Mouse (Mus musculus): ENCODE measurements around the gene Pcyt2. TPM values are rescaled to one million over a fixed set of nuclear protein-coding genes. Genes with fewer than 3 reads are reported as not detected.

Gene Pcyt2
- polyA plus RNA-seq, 1 experiment = 260 TPM

DNA sequence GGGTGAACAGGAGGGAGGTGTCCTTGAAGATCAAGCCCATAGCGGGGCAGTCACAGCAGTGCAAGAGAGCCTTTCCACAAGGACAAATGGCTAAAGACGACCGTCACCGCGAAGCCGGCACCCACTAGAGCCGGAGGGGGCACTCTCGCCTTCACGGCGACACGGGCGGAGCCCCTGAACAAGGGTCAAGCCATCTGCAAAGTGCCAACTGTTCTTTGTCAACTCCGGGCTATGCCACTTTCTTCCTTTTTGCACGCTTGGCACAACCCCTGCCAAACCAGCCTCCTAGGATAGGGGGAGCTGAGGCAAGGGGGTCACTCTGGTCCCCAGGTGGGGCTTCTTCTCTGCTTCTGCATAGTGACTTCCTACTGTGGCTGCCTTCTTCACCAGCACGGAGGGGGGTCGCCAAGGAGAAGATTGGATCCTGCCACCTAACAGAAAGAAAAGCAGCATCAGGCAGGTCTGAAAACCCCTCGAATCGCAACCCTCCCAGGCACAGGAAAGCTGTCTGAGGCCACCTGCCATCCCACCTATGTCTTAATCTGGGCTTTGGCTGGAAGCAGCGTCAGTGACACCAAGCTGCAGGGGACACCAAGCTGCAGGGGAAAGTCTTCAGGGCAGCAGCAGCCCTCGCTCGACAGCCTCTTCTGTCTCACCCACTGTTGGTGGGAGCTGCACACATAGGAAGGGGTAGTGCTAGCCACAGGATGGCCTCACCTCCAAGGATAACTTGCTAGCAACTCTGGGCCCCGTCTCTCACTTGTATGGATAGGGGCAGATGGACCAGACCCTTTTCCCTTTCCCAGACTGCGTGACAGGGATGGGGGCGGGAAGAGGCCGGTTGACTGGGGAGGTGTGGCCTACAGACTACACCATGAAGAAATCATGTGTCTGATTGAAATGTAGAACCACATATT, 1.1 kb upstream of the Pcyt2 start:
- Histone ChIP-seq H3K4me1 (replicated peaks; ENCODE audit: control insufficient read depth, insufficient read depth, low read length) (peaks cover 18% of the 10 kb centered on the region), H3K36me3 (ENCODE audit: control insufficient read depth, insufficient read depth, low read length) (peaks cover 32% of the 10 kb centered on the region), H3K27ac (ENCODE audit: control insufficient read depth, insufficient read depth, low read length) (no peak overlapping the region), H3K4me3 (ENCODE audit: control insufficient read depth, insufficient read depth, low read length) (no peak overlapping the region), H3K27me3 (ENCODE audit: control insufficient read depth, insufficient read depth, low read length) (no peaks in the 10 kb centered on the region)
- TF ChIP-seq POLR2A (IDR thresholded peaks at IDR 0.05; ENCODE audit: control insufficient read depth, extremely low read depth, insufficient read depth, low read length, poor library complexity) = no peak
- TF ChIP-seq CTCF (IDR thresholded peaks at IDR 0.05; ENCODE audit: borderline replicate concordance, control insufficient read depth, extremely low read depth, insufficient read depth, low read length, poor library complexity) = no peak
- 98% methylated on average over 25 of the region's 25 CpGs for WGBS
- DNase-seq = no peak

DNA sequence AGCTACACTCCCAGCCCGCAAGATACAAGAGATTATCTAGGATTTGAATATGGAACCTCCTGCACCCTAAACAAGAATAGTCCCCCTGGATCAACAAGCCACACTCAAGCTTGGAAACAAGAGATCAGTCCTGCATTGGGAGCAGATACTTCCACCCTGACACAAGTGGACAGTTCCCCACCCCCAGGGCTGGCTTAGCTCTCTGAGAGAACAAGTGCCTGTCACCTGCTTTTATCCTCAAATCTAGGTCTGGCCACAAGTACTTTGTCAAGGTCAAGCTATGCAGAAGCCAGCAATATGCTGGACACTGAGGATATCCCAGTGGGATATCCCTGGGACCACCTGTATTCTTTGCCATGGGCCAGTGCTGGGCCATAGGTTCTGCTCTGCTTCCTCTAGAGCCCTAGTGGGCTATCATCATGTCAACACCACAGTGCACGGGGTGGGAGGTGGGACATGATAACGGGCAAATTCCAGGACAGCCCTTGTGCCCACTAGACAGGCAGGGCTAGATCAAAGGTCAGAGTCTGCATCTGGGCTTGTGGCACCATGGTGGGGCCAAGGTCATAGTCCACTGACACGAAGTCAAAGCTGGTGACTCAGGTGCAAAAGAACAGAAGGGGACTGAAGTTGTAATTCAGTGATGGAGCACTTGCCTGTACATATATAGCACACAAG, 980 bp downstream of the Pcyt2 start:
- Histone ChIP-seq H3K4me1 (replicated peaks; ENCODE audit: control insufficient read depth, insufficient read depth, low read length) (peaks cover 11% of the 10 kb centered on the region), H3K27me3 (ENCODE audit: control insufficient read depth, insufficient read depth, low read length) (no peaks in the 10 kb centered on the region), H3K27ac (ENCODE audit: control insufficient read depth, insufficient read depth, low read length) (no peak overlapping the region), H3K36me3 (ENCODE audit: control insufficient read depth, insufficient read depth, low read length) (peaks cover 18% of the 10 kb centered on the region), H3K4me3 (ENCODE audit: control insufficient read depth, insufficient read depth, low read length) (peak overlapping the region; percentile 73)
- 63% methylated on average over 4 of the region's 4 CpGs for WGBS
- DNase-seq = no peak
- no peak for TF ChIP-seq CTCF (IDR thresholded peaks at IDR 0.05; ENCODE audit: borderline replicate concordance, control insufficient read depth, extremely low read depth, insufficient read depth, low read length, poor library complexity)
- no peak for TF ChIP-seq POLR2A (IDR thresholded peaks at IDR 0.05; ENCODE audit: control insufficient read depth, extremely low read depth, insufficient read depth, low read length, poor library complexity)

DNA sequence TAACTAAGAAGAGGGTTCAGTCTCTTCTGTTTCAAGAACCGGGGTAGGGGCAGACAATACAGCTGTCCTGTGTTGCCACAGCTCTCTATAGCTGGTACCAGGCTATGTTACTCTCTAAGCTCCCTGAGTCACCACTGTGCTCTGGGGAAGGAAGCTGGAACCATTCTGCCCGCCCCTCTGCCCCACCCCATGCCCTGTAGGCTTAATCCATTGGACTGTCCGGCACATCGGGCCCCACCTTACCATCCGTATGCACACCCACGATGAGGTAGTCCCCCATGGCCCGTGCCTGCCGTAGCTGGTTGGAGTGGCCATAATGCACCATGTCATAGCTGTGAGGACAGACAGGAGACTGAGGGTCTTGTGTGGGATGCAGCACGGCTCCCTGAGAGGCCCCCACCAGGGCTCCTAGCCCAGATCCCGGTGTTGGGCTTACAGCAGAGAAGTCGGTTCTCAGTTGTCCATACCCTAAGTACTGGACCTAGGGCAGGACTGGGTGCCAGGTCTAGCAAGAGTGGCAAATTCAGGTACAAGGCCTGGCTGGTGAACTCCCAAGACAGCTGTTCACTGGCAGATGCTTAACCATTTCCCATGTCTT, 2.0 kb downstream of the Pcyt2 start:
- no peaks in the 10 kb centered on the region for H3K27me3 ChIP-seq (ENCODE audit: control insufficient read depth, insufficient read depth, low read length)
- no peak for DNase-seq
- no peak overlapping the region for H3K27ac ChIP-seq (ENCODE audit: control insufficient read depth, insufficient read depth, low read length)
- 96% methylated on average over 11 of the region's 11 CpGs for WGBS
- H3K4me3 ChIP-seq (ENCODE audit: control insufficient read depth, insufficient read depth, low read length) = no peak overlapping the region
- H3K4me1 ChIP-seq (replicated peaks; ENCODE audit: control insufficient read depth, insufficient read depth, low read length) = peaks cover 11% of the 10 kb centered on the region
- peaks cover 14% of the 10 kb centered on the region for H3K36me3 ChIP-seq (ENCODE audit: control insufficient read depth, insufficient read depth, low read length)
- TF ChIP-seq POLR2A (IDR thresholded peaks at IDR 0.05; ENCODE audit: control insufficient read depth, extremely low read depth, insufficient read depth, low read length, poor library complexity) = no peak
- no peak for TF ChIP-seq CTCF (IDR thresholded peaks at IDR 0.05; ENCODE audit: borderline replicate concordance, control insufficient read depth, extremely low read depth, insufficient read depth, low read length, poor library complexity)

DNA sequence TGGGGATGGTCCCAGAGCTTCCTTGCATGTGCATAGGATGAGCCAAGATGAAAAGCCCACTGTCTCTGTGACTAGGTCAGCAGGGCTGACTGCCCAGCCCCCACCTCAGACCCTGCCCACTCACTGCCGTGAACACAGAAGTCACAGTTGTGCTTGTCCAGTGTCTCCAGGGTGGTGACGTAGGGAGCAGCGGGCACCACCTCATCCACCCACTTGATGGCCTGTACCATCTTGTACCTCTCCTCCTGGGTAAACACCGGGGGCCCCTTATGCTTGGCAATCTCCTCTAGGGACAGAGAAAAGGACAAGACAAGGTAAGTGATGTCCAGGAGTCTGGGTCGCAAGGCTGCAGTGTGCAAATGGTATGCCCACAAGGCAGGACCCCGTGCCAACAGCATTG, 2.6 kb downstream of the Pcyt2 start:
- no peak for DNase-seq
- WGBS = 97% methylated on average over 6 of the region's 6 CpGs
- Histone ChIP-seq H3K27me3 (ENCODE audit: control insufficient read depth, insufficient read depth, low read length) (no peaks in the 10 kb centered on the region), H3K36me3 (ENCODE audit: control insufficient read depth, insufficient read depth, low read length) (peaks cover 13% of the 10 kb centered on the region), H3K27ac (ENCODE audit: control insufficient read depth, insufficient read depth, low read length) (no peak overlapping the region), H3K4me3 (ENCODE audit: control insufficient read depth, insufficient read depth, low read length) (no peak overlapping the region), H3K4me1 (replicated peaks; ENCODE audit: control insufficient read depth, insufficient read depth, low read length) (peaks cover 11% of the 10 kb centered on the region)
- TF ChIP-seq POLR2A (IDR thresholded peaks at IDR 0.05; ENCODE audit: control insufficient read depth, extremely low read depth, insufficient read depth, low read length, poor library complexity) = no peak
- TF ChIP-seq CTCF (IDR thresholded peaks at IDR 0.05; ENCODE audit: borderline replicate concordance, control insufficient read depth, extremely low read depth, insufficient read depth, low read length, poor library complexity) = no peak

DNA sequence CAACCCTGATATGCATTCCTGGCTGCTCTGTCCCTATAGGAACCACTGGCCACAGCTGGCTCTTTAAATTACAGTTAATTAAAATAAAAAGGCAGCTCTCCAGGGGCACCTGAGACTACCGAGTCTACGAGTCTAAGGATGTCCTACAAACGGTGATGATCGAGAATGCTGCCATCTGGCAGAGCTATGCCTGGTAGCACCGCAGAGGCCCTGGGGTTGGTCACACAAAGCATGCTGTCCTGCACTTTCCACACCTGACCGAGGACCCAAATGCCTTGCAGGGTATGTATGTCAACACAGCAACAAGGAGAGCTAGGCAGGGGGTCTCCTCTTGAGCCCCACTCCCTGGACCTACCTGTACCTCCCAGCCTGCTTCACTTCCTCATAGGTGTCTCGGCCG, 3.8 kb downstream of the Pcyt2 start:
- DNase-seq = no peak
- 96% methylated on average over 8 of the region's 8 CpGs for WGBS
- peaks cover 9% of the 10 kb centered on the region for H3K36me3 ChIP-seq (ENCODE audit: control insufficient read depth, insufficient read depth, low read length)
- no peak overlapping the region for H3K4me3 ChIP-seq (ENCODE audit: control insufficient read depth, insufficient read depth, low read length)
- H3K27ac ChIP-seq (ENCODE audit: control insufficient read depth, insufficient read depth, low read length) = no peak overlapping the region
- H3K27me3 ChIP-seq (ENCODE audit: control insufficient read depth, insufficient read depth, low read length) = no peaks in the 10 kb centered on the region
- TF ChIP-seq POLR2A (IDR thresholded peaks at IDR 0.05; ENCODE audit: control insufficient read depth, extremely low read depth, insufficient read depth, low read length, poor library complexity) = no peak
- no peak for TF ChIP-seq CTCF (IDR thresholded peaks at IDR 0.05; ENCODE audit: borderline replicate concordance, control insufficient read depth, extremely low read depth, insufficient read depth, low read length, poor library complexity)
- peaks cover 11% of the 10 kb centered on the region for H3K4me1 ChIP-seq (replicated peaks; ENCODE audit: control insufficient read depth, insufficient read depth, low read length)

DNA sequence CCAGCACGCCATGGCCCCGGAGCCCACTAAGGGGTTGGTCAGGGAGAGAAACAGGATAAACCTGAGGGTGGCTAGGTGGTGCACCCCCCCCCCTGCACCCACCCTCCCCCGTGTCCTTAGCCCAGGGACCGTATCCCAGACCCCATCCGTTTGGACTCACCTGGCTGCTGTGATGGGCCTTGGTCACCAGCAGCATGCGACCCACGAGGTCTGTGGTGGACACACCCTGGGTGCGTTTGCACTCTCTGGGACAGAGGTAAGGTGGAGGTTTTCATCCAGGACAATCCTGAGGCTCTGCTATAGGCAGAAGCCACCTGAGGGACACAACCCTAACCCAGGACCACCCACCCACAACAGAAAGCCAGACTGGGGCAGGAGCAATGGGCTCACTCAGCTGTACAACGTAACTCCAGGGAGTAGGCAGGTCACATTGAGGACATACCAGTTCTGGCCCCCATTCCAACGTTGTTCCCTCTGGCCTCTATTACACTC, 4.2 kb downstream of the Pcyt2 start:
- Histone ChIP-seq H3K4me1 (replicated peaks; ENCODE audit: control insufficient read depth, insufficient read depth, low read length) (peaks cover 11% of the 10 kb centered on the region), H3K36me3 (ENCODE audit: control insufficient read depth, insufficient read depth, low read length) (peaks cover 6% of the 10 kb centered on the region), H3K27ac (ENCODE audit: control insufficient read depth, insufficient read depth, low read length) (no peak overlapping the region), H3K27me3 (ENCODE audit: control insufficient read depth, insufficient read depth, low read length) (no peaks in the 10 kb centered on the region), H3K4me3 (ENCODE audit: control insufficient read depth, insufficient read depth, low read length) (no peak overlapping the region)
- WGBS = 95% methylated on average over 10 of the region's 10 CpGs
- DNase-seq = no peak
- TF ChIP-seq POLR2A (IDR thresholded peaks at IDR 0.05; ENCODE audit: control insufficient read depth, extremely low read depth, insufficient read depth, low read length, poor library complexity) = no peak
- no peak for TF ChIP-seq CTCF (IDR thresholded peaks at IDR 0.05; ENCODE audit: borderline replicate concordance, control insufficient read depth, extremely low read depth, insufficient read depth, low read length, poor library complexity)
